Mouse (Mus musculus) heart, postnatal 10 days (tissue): ENCODE measurements around the gene Itpr3. TPM values are rescaled to one million over a fixed set of nuclear protein-coding genes. Genes with fewer than 3 reads are reported as not detected.
A peak's percentile ranks its signal among the peaks of the same experiment; 100 is the strongest.

ENCODE experiments used
- DNase-seq, 2 experiments: peaks; one replicate each; pipeline ENCODE4 v3.0.0; 2021
- intact Hi-C: fragments of 180-260 bp; cut with DNase I; formaldehyde crosslinking; loops from one replicate; pipeline ENCODE4 v1.15.1; 2025
- total RNA-seq, 2 experiments: library from RNA; stranded (reverse); gene quantifications; 2 replicates each; pipeline ENCODE4 v1.2.3; 2021

Gene Itpr3
- 1 to 10 TPM; 8.0 to 9.0 TPM for total RNA-seq

- intact Hi-C loops: no loop called here
- DNase-seq: peak; percentile 73 to 76
These were observed at the start of gene Itpr3 for GRCm38 (mm10) chr17:27056812-27057516. Itpr3 (plus strand) TSS chr17:27057304.

GRCm38 (mm10) chr17:27008277-27008676, 48.8 kb upstream of the Itpr3 start:
- no peak for DNase-seq
- intact Hi-C loops: no loop called here

DNA sequence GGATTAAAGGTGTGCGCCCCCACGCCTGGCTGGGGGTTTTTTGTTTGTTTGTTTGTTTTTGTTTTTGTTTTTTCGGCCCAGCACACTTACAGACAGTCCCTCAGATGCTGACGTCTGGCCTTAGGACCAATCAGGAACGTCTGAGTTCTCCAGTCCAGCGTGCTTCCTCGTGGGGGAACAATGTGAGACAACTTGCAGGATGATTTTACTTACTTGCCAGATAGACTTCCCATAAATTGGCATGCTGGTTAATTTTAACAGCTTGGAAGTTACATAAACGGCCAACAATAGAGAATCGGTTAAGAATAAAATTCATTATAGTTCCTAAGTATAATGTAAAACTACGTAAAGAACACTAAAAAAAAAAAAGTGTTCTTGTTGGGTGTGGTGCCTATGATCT, 45.9 kb upstream of the Itpr3 start:
- no peak for DNase-seq
- intact Hi-C loops: no loop called here

- intact Hi-C loops: no loop called here
- DNase-seq: peak in 1 of 2 experiments; percentile 42
These were observed 45.0 kb upstream of the Itpr3 start for GRCm38 (mm10) chr17:27011998-27012672.

DNA sequence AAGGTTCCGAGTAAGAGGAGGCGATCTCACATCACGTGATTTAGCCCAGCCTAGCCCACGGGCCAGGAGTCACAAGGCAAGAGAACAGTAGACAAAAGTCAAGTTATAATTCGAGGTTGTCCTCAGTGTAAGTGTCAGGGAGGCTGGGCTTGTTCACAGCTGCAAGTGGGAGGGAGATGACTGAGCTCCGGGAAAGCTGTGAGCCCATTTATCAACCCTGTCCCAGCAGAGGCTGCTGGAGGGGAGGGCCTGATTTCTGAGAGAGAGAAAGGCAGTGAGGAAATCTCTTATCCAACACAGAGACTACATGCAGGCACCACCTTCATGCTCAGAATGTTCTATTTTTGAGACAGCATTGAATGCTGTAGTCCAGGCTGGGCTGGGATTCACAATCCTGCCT, 44.2 kb upstream of the Itpr3 start:
- DNase-seq: no peak
- intact Hi-C loops: no loop called here

DNA sequence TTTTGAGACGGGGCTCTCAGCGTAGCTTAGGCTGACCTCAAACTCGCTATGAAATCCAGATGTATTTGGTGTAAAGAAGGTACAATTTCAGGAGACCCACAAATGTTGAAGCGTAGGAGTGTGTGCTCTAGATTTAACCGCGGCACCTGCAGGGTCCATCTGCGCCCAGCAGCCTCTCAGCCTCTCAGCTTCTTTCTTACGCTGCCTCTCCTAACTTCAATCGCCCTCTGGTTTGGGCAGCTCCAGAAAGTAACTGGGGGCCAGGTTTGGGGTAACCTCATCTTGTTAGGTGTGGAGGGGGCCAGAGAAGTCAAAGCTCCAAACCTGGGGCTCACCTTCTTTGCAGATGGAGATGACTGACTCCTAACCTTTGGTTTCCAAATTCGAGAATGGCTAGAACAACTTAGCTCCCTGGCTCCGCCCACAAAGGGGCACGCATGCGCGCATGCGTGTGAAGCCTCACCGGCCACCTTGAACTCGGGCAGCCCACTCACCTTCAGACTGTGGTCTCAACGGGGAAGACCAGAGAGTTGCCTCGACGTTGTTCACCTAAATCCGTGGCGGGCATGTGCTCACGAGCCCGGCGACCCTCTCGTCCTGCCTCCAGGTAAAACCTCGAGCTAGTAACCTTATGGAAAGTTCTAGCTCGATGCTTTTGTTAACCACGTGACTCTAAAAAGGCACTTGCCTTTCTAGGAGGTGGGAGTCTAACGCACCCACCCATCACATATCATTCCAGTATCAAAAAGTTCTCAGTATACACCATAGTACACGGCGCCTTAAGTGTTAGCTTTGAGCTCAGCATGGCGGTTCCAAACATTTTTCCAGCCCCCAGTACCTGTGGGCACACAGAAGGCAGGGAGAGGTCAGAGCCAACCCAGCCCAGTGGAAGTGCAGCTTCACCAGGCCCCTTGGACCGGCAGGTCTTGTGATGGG, 39.3 kb upstream of the Itpr3 start:
- DNase-seq: peak; percentile 89 to 93
- intact Hi-C loops: no loop called here

DNA sequence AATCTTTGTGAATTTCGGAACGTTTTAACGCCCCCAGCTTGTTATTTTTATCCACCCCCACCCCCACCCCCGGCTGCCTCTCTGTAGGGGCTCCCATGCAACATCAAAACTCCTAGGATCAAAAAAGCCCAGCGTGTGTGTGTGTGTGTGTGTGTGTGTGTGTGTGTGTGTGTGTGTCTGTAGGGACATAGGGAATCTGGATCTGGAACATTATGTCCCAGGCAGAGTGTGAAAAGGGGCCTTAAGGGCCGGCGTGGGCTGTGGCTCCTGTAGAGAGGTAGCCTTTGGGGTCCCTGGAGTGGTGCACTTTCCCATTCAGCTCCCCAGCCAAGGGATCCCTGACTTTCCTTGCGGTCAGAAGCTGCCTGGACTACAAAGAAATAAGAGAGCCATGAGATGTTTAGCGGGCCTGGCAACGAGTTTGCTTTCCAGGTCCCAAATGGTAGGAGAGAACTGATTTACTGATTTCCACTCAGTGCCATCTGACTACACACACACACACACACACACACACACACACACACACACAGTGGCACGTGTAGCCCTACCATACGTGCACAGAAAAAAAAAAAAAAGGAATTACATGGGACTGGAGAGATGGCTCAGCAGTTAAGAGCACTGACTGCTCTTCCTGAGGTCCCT, 38.4 kb upstream of the Itpr3 start:
- peak in 1 of 2 experiments; percentile 46 for DNase-seq
- intact Hi-C loops: no loop called here

DNA sequence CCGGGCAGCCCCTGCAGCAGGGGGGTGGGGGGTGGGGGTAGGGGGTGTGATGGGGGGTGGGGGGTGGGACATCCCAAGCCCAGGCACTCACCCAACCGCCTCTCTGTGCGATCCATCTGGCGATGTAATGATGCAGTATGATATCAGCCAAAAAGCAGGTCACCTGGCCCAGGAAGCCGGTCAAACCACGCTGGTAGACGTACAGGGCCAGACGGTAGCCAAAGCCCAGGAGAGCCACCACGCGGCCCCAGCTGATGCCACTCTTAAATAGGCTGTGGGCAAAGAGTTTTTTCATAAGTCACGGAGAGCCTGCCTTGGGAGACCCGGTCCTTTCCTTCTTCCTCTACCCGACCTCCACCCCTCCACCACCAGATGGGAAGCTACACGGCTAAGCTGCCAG, 36.0 kb upstream of the Itpr3 start:
- no peak for DNase-seq
- intact Hi-C loops: no loop called here

DNA sequence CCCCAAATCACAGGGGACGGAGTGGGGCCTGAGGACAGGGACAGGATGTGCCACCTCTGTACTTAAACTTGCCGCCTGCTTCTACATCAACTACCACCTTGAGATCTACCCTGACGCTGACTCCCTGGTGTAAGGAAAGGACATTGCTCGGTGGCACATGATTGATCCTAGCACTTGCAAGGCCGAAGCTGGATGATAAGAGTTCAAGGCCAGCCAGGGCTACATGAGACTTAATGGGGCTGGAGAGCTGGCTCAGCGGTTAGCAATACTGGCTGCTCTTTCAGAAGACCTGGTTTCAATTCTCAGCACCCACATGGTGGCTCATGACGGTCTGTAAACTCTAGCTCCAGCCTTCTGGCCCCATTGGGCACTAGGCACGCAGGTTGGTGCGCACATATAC, 35.4 kb upstream of the Itpr3 start:
- intact Hi-C loops: no loop called here
- no peak for DNase-seq

DNA sequence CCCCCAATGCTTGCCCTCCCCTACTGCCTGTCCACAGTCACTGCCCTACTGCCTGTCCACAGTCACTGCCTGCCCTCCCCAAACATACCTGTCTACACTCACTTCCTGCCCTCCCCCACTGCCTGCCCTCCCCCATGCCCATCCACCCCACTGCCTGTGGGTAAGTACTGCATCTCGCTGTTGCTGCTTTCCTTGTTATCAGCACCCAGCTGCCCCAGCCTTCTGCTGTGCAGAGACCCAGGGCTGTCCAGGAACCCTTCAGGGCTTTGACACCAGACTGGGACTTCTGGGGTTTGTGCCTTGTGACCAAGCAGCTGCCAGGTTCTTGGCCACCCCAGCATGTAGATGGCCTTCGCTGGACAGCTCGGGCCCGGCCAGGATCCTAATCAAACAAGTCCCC, 33.8 kb upstream of the Itpr3 start:
- intact Hi-C loops: no loop called here
- DNase-seq: no peak

GRCm38 (mm10) chr17:27025326-27025902, 31.7 kb upstream of the Itpr3 start:
- no peak for DNase-seq
- intact Hi-C loops: loop anchor here (2.0 to 5.0 kb wide), 2 partner anchors 21 to 93 kb away; partner anchors contain the start of gene Phf1

DNA sequence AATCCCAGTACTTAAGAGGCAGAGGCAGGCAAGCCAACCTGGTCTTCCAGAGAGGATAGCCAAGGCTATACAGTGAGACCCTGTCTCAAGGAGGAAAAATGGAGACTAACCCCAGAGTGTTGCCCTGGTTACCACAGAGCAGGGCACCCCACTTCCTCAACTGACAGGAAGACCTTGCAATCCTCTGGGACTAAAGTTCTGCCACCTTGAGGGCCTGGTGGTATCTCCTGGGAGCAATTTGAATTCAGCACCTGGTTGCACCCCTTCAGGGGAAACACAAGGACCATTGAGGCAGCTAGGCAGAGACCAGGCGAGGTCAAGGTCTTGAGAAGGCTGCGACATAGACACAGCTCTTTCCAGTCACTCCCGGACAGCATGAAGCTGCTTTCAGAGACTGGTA, 31.2 kb upstream of the Itpr3 start:
- DNase-seq: no peak
- intact Hi-C loops: loop anchor here (2.0 to 5.0 kb wide), 2 partner anchors 21 to 94 kb away; partner anchors contain the start of gene Phf1

GRCm38 (mm10) chr17:27027460-27028283, 29.4 kb upstream of the Itpr3 start:
- peak; percentile 57 to 64 for DNase-seq
- intact Hi-C loops: loop anchor here (5.0 kb wide), 1 partner anchor 95 kb away; the partner anchor contains the start of gene Phf1

DNA sequence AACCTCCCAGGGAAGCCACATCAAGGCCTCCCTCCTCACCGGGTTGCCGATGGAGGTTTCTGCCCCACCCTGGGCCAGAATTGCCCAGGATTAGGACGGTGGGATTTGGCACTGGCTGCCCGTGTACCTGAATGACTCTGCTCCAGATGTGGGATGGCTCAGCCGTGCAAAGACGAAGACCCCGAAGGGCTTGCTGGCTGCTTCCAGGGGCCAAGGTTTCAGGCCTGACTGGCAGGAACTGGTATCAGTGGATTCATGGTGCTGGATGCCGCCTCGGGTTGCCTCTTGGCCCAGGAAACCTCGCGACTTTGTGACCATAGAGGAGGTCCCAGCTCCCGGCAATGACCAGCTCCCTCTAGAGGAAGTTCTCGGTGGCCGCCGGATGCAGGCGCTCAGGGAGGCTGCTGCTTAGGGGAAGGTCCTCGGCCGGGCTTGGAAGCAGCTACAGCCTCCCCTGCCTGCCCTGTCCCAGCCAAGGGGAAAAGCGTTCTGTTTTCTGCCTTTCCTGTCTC, 28.8 kb upstream of the Itpr3 start:
- peak; percentile 95 for DNase-seq
- intact Hi-C loops: loop anchor here (5.0 kb wide), 1 partner anchor 96 kb away; the partner anchor contains the start of gene Phf1

DNA sequence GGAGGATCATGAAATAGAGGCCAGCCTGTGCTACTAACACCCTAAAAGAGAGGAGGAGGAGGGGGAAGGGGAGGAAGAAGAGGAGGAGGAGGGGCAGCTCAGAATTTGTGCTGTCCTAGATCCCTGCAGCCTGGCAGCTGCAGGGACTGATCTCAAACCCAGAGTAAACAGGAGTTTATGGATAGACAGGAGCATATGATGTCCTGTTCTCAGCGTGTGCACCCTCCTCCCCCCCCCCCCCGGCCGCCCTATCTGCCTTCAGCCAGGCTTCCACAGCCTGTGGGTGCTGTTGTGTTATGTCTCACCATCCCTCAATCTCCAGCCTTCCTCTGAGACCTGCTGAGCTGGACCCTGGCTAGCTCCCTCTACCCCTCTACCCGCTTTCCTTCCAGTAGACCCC, 28.2 kb upstream of the Itpr3 start, which contains the start of gene Bak1:
TSS of gene Bak1 (minus strand) at position 101 of the 400 bp plus-strand sequence.
- intact Hi-C loops: loop anchor here (5.0 kb wide), 1 partner anchor 97 kb away; the partner anchor contains the start of gene Phf1
- DNase-seq: no peak

- no peak for DNase-seq
- intact Hi-C loops: loop anchor here (5.0 kb wide), 1 partner anchor 97 kb away; the partner anchor contains the start of gene Phf1
These were observed 27.7 kb upstream of the Itpr3 start for GRCm38 (mm10) chr17:27029431-27029830.

GRCm38 (mm10) chr17:27030896-27031295, 26.2 kb upstream of the Itpr3 start:
- intact Hi-C loops: loop anchor here (5.0 kb wide), 3 partner anchors 151 to 491 kb away; partner anchors contain the start of genes Grm4 and Lemd2

DNA sequence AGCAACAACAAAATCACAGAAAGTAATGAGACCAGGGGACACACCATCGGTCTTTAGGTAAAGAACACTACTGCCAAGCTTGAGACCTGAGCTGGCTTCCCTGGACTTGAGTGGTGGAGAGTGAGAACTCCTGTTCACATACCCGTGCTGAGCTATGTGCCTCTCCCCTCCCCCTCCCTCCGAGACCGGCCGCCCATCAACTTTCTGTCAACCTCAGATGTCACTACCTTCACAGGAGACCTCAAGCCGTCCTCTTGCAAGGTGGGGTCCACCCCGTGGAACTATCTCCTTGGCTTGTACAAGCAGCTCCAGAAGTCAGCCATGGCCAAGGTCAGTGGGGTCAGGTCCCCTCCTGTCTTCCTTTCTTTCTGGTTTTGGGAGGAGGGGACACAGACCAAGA, 24.8 kb upstream of the Itpr3 start:
- intact Hi-C loops: loop anchor here (2.0 to 5.0 kb wide), 4 partner anchors 92 to 490 kb away; partner anchors contain the start of genes Grm4 and Lemd2

More at GRCm38 (mm10) chr17:27030896-27031295, 26.2 kb upstream of the Itpr3 start:
- no peak for DNase-seq

More for the DNA sequence above, 24.8 kb upstream of the Itpr3 start:
- DNase-seq: no peak
